Mouse (Mus musculus): ENCODE data around the gene Spock1.

The Spock1 gene

DNA sequence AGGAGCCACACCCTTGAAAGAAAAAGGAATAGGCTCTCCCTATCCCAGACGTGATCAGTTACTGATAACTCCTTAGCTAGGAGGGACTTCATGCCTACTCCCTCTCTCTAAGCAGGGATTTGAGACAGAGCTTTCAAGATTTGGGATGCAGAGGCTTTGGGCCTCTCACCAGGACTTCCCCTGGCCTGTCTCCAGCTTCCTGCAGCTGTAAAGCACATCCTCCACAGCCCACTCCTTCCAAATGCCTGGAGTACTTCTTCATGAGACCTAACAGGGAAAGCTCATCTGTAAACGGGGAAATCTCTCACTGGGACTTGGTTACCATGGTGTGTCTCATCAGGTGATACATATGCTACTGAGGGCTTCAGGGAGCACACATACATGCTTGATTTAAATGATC, 97.3 kb downstream of the Spock1 start:
- no peaks in the 10 kb centered on the region for H3K27me3 ChIP-seq (ENCODE audit: insufficient read depth, low read length)
- no peaks in the 10 kb centered on the region for H3K9me3 ChIP-seq (ENCODE audit: low read length)
- H3K36me3 ChIP-seq (ENCODE audit: insufficient read depth, low read length): no peaks in the 10 kb centered on the region
- TF ChIP-seq POU5F1 (IDR thresholded peaks at IDR 0.05; ENCODE audit: borderline replicate concordance, low read length) (no peak), NANOG (IDR thresholded peaks at IDR 0.05; ENCODE audit: borderline replicate concordance, low read length) (no peak), CTCF (conservative IDR thresholded peaks at IDR 0.05; ENCODE audit: low read length) (no peak)
- H3K4me3 ChIP-seq (replicated peaks; ENCODE audit: low read length): no peak overlapping the region
- no peaks in the 10 kb centered on the region for H3K4me1 ChIP-seq (replicated peaks; ENCODE audit: low read depth, low read length)

DNA sequence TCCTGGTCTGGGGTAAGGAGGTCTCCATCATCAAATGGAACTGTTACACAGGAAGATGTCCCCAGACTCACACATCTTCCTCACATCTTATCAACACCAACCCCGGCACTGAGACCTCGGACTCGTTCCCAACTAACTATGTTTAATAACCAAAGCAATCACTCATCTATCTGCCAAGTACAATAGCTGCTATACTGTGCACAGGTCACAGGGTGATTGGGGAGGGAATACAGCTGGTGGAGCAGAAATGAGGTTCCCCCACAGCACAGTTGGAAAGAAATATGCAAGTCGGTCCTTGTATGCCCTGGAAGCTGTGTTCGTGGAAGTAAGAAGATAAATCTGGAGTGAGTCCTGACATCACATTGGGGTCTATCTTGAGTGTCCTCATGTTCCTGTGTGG, 98.0 kb downstream of the Spock1 start:
- no peaks in the 10 kb centered on the region for H3K27me3 ChIP-seq (ENCODE audit: insufficient read depth, low read length)
- no peaks in the 10 kb centered on the region for H3K9me3 ChIP-seq (ENCODE audit: low read length)
- no peaks in the 10 kb centered on the region for H3K4me1 ChIP-seq (replicated peaks; ENCODE audit: low read depth, low read length)
- no peak overlapping the region for H3K4me3 ChIP-seq (replicated peaks; ENCODE audit: low read length)
- H3K36me3 ChIP-seq (ENCODE audit: insufficient read depth, low read length): no peaks in the 10 kb centered on the region
- TF ChIP-seq POU5F1 (IDR thresholded peaks at IDR 0.05; ENCODE audit: borderline replicate concordance, low read length) (no peak), NANOG (IDR thresholded peaks at IDR 0.05; ENCODE audit: borderline replicate concordance, low read length) (no peak), CTCF (conservative IDR thresholded peaks at IDR 0.05; ENCODE audit: low read length) (no peak)

GRCm38 (mm10) chr13:57809603-57810002, 98.5 kb downstream of the Spock1 start:
- Histone ChIP-seq H3K36me3 (ENCODE audit: insufficient read depth, low read length) (no peaks in the 10 kb centered on the region), H3K9me3 (ENCODE audit: low read length) (no peaks in the 10 kb centered on the region), H3K4me1 (replicated peaks; ENCODE audit: low read depth, low read length) (no peaks in the 10 kb centered on the region), H3K27me3 (ENCODE audit: insufficient read depth, low read length) (no peaks in the 10 kb centered on the region), H3K4me3 (replicated peaks; ENCODE audit: low read length) (no peak overlapping the region)
- no peak for TF ChIP-seq NANOG (IDR thresholded peaks at IDR 0.05; ENCODE audit: borderline replicate concordance, low read length)

DNA sequence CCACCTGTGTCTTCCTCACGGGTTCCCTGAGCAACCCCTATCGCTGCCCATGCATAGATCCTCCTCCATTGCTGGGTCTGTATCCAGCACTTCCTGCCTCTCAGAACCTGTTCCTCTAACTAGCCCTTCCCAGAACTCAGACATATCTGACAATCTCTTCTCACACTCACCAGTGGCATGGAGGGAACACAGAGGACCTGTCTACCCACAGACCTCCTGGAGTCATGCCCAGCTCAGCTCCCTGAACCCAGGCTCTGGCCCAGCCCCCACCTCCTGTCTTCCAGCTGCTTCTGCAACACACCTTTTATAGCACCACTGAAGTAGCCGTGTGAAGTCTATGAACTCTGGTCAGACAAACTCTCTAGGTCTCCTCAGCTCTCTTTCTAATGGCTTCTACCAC, 101.3 kb downstream of the Spock1 start:
- Histone ChIP-seq H3K36me3 (ENCODE audit: insufficient read depth, low read length) (no peaks in the 10 kb centered on the region), H3K9me3 (ENCODE audit: low read length) (no peaks in the 10 kb centered on the region), H3K4me1 (replicated peaks; ENCODE audit: low read depth, low read length) (no peaks in the 10 kb centered on the region), H3K27me3 (ENCODE audit: insufficient read depth, low read length) (no peaks in the 10 kb centered on the region), H3K4me3 (replicated peaks; ENCODE audit: low read length) (no peak overlapping the region)
- TF ChIP-seq NANOG (IDR thresholded peaks at IDR 0.05; ENCODE audit: borderline replicate concordance, low read length) (no peak), POU5F1 (IDR thresholded peaks at IDR 0.05; ENCODE audit: borderline replicate concordance, low read length) (no peak)

DNA sequence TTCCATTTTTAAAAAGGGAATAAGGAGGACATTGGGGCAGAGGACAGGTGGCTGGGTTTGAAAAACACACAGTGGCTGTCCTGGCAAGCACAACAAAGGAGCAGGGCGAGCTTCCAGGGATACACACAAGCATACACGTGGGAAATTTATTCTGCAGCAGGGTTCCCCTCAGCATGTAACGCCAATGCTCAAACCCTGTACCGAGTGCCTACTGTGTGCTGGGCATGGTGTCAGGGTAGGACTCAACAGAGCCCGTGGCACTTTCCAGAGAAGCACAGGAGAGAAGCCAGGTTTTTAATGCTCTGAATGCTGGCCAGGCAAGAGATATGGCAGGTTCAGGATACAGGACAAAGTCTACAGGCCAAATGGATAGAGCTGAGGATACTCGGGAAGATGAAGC, 101.8 kb downstream of the Spock1 start:
- H3K36me3 ChIP-seq (ENCODE audit: insufficient read depth, low read length): no peaks in the 10 kb centered on the region
- no peaks in the 10 kb centered on the region for H3K9me3 ChIP-seq (ENCODE audit: low read length)
- TF ChIP-seq NANOG (IDR thresholded peaks at IDR 0.05; ENCODE audit: borderline replicate concordance, low read length) (no peak), CTCF (conservative IDR thresholded peaks at IDR 0.05; ENCODE audit: low read length) (no peak), POU5F1 (IDR thresholded peaks at IDR 0.05; ENCODE audit: borderline replicate concordance, low read length) (no peak)
- no peaks in the 10 kb centered on the region for H3K27me3 ChIP-seq (ENCODE audit: insufficient read depth, low read length)
- no peak overlapping the region for H3K4me3 ChIP-seq (replicated peaks; ENCODE audit: low read length)
- H3K4me1 ChIP-seq (replicated peaks; ENCODE audit: low read depth, low read length): no peaks in the 10 kb centered on the region

DNA sequence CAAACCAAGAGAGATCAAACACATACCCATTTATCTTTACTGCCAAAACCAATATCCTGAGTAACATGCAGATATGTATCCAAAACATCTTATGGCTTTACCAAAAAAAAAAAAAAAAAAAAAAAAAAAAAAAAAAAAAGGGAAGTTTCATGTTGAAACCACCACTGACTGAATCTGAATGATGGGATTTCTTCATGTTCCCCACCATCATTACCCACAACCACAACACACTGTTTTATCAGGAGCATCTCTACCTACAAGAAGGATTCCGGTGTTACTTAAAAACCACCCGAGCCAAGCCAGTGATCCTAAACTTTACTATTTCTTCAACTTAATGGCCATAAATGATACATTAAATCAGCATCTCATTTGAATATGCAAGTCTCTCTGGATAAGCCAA, 109.5 kb downstream of the Spock1 start:
- Histone ChIP-seq H3K4me3 (replicated peaks; ENCODE audit: low read length) (no peak overlapping the region), H3K9me3 (ENCODE audit: low read length) (no peaks in the 10 kb centered on the region), H3K27me3 (ENCODE audit: insufficient read depth, low read length) (no peaks in the 10 kb centered on the region), H3K4me1 (replicated peaks; ENCODE audit: low read depth, low read length) (peaks cover 7% of the 10 kb centered on the region), H3K36me3 (ENCODE audit: insufficient read depth, low read length) (no peaks in the 10 kb centered on the region)
- TF ChIP-seq CTCF (conservative IDR thresholded peaks at IDR 0.05; ENCODE audit: low read length) (no peak), NANOG (IDR thresholded peaks at IDR 0.05; ENCODE audit: borderline replicate concordance, low read length) (no peak), POU5F1 (IDR thresholded peaks at IDR 0.05; ENCODE audit: borderline replicate concordance, low read length) (no peak)

- Histone ChIP-seq H3K4me3 (replicated peaks; ENCODE audit: low read length) (no peak overlapping the region), H3K4me1 (replicated peaks; ENCODE audit: low read depth, low read length) (peaks cover 7% of the 10 kb centered on the region), H3K9me3 (ENCODE audit: low read length) (no peaks in the 10 kb centered on the region), H3K36me3 (ENCODE audit: insufficient read depth, low read length) (no peaks in the 10 kb centered on the region), H3K27me3 (ENCODE audit: insufficient read depth, low read length) (no peaks in the 10 kb centered on the region)
- TF ChIP-seq CTCF (conservative IDR thresholded peaks at IDR 0.05; ENCODE audit: low read length) (no peak), NANOG (IDR thresholded peaks at IDR 0.05; ENCODE audit: borderline replicate concordance, low read length) (no peak), POU5F1 (IDR thresholded peaks at IDR 0.05; ENCODE audit: borderline replicate concordance, low read length) (no peak)
These were observed 111.0 kb downstream of the Spock1 start for GRCm38 (mm10) chr13:57796951-57797692.

DNA sequence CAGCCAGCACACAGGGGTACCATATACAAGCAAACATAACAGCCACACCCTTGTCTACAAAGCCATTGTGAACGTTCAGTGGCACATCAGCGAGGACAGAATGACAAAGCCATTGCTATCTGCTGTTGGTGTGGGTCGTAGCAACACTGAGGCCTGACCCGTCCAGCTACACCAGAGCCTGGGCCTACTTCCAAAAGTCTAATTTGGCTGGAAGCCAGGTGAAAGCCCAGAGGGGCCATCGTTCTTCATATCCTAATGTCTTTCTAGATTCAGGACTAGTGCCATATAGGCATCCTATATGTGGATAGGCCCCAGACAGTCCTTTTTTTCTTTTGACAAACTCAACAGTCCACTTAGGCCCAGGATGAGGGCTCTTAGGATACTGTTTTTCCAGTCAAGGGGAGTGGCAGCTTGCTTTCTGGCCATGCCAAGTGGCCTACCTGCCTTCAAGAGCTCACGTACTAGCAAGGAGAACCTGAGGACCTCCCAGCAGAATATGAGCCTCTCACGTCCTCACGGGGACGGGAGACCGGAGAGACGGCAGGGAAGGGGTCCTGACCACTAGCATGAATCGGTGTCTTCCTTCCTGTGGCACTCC, 114.4 kb downstream of the Spock1 start:
- no peak overlapping the region for H3K4me3 ChIP-seq (replicated peaks; ENCODE audit: low read length)
- no peaks in the 10 kb centered on the region for H3K27me3 ChIP-seq (ENCODE audit: insufficient read depth, low read length)
- no peaks in the 10 kb centered on the region for H3K9me3 ChIP-seq (ENCODE audit: low read length)
- TF ChIP-seq POU5F1 (IDR thresholded peaks at IDR 0.05; ENCODE audit: borderline replicate concordance, low read length): no peak
- TF ChIP-seq NANOG (IDR thresholded peaks at IDR 0.05; ENCODE audit: borderline replicate concordance, low read length): no peak
- TF ChIP-seq CTCF (conservative IDR thresholded peaks at IDR 0.05; ENCODE audit: low read length): no peak
- no peaks in the 10 kb centered on the region for H3K36me3 ChIP-seq (ENCODE audit: insufficient read depth, low read length)
- peaks cover 7% of the 10 kb centered on the region for H3K4me1 ChIP-seq (replicated peaks; ENCODE audit: low read depth, low read length)

DNA sequence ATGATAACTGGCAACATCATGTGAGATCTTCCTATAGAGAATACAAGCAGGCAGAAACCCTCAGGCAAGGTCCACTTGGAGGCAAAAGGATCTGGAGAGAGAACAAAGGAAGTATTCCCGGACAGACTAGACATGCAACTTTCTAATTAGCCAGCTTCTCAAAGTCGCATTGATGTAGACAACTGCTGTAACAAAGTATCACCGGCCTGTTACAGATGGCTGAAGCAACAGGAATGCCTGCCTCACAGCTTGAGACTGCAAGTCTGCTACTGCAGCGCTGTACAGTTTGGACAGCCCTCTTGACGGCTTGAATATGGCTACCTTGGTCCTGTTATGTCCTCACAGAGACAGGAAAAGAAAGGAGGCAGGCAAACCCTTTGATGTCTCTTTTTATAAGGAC, 118.3 kb downstream of the Spock1 start:
- TF ChIP-seq NANOG (IDR thresholded peaks at IDR 0.05; ENCODE audit: borderline replicate concordance, low read length) (no peak), POU5F1 (IDR thresholded peaks at IDR 0.05; ENCODE audit: borderline replicate concordance, low read length) (no peak), CTCF (conservative IDR thresholded peaks at IDR 0.05; ENCODE audit: low read length) (no peak)
- peaks cover 5% of the 10 kb centered on the region for H3K9me3 ChIP-seq (ENCODE audit: low read length)
- H3K4me1 ChIP-seq (replicated peaks; ENCODE audit: low read depth, low read length): no peaks in the 10 kb centered on the region
- H3K27me3 ChIP-seq (ENCODE audit: insufficient read depth, low read length): no peaks in the 10 kb centered on the region
- no peak overlapping the region for H3K4me3 ChIP-seq (replicated peaks; ENCODE audit: low read length)
- H3K36me3 ChIP-seq (ENCODE audit: insufficient read depth, low read length): no peaks in the 10 kb centered on the region
